ENCODE assay signal across 8 mouse cellular contexts in the genomic region with DNA sequence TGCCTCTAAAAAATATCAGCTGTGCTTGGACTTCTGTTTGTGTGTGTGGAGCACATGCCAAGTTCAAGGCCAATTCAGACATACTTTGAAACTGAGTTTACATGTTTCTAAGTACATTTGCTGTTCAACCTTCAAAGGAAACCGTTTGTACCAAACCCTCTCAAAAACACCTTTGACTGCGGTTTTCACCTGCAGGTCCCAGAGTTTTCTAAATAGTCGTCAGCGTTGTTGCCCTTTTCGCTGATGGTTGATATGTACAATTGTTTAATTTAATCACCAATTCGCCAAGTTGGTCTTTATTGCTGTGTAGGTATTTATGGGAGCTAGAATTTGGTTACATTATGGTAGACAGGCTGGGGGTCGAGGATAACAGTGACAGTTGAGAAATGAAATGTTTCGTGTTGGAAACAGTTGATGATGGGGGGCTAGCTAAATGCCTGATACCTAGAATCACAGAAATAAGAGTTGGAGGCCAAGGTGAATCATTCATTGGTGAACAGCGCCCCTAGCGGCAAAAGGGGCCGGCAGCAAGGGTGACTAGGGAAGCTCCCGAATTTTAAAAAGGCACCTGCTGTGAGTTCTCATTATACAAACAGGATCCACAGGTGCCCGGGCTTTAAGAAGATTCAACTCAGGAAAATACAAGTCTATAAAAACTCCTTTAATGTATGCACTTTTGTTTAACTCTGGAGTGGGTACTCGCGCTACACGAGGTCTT. TPM values are rescaled to one million over a fixed set of nuclear protein-coding genes. Genes with fewer than 3 reads are reported as not detected.
A peak's percentile ranks its signal among the peaks of the same experiment; 100 is the strongest.
DNase-seq lines count a peak whose midpoint lies in the region; ATAC-seq lines count a peak whose summit lies in the region.

No protein-coding gene starts in this region.

- ATAC-seq in embryonic facial prominence, embryonic 12.5 days (ENCODE audit: insufficient number of reproducible peaks, insufficient read depth, low FRiP score, low TSS enrichment), result no peak
- no peak for ATAC-seq in inflammation-experienced regulatory T-cells, adult 6 months

- WGBS in embryonic facial prominence, embryonic 12.5 days, result 28% methylated on average over 16 of the region's 16 CpGs

- peak overlapping the region; percentile 99 for H3K4me2 ChIP-seq in embryonic facial prominence, embryonic 12.5 days (replicated peaks)

- no peaks in the 10 kb centered on the region for H3K9me3 ChIP-seq in embryonic facial prominence, embryonic 12.5 days

- intact Hi-C loops in left cerebral cortex, postnatal 36 days (cut with DNase I), result loop anchor here (2.0 to 10.0 kb wide), 4 partner anchors 124 to 367 kb away; no protein-coding TSS in a partner anchor

- no peak overlapping the region for H3K9ac ChIP-seq in embryonic facial prominence, embryonic 12.5 days

- no peaks in the 10 kb centered on the region for H3K36me3 ChIP-seq in embryonic facial prominence, embryonic 12.5 days

- no peak overlapping the region for H3K27ac ChIP-seq in embryonic facial prominence, embryonic 12.5 days

- peaks cover 30% of the 10 kb centered on the region for H3K27me3 ChIP-seq in embryonic facial prominence, embryonic 12.5 days

- peak overlapping the region; percentile 67 for H3K4me3 ChIP-seq in embryonic facial prominence, embryonic 12.5 days

- H3K4me1 ChIP-seq in embryonic facial prominence, embryonic 12.5 days, result peaks cover 20% of the 10 kb centered on the region

- DNase-seq in brain, adult 2 months (ENCODE audit: low read depth, low spot score), result peak; percentile 81
- DNase-seq in heart, adult 18-20 months, result peak; percentile 66 to 93
- peak; percentile 84 for DNase-seq in kidney, adult 18-20 months
- peak; percentile 78 to 81 for DNase-seq in left cerebral cortex, postnatal 36 days (ENCODE audit: low spot score in 2 of 2)
- peak; percentile 76 for DNase-seq in mesoderm, embryonic 11.5 days (ENCODE audit: low read depth, low spot score)
- peak; percentile 51 to 72 for DNase-seq in right cerebral cortex, postnatal 36 days (ENCODE audit: low spot score in 2 of 2)

RNA-seq across cellular contexts. Expression of a gene that starts 8.3 kb away (rescaled TPM):
- polyA plus RNA-seq in embryonic facial prominence, embryonic 12.5 days (2016; fragmentation: Nextera tagmentation; extraction: Ambion mirVana), result 4.7 and 4.8 TPM in 2 replicates
- total RNA-seq in heart, adult 18-20 months (2021), result 1 to 10 TPM in 1 of 2 experiments, under 1 TPM in 1; 0.42 to 2.1 TPM
- 1 to 10 TPM; 4.0 to 7.6 TPM for total RNA-seq in left cerebral cortex, postnatal 36 days (2021)
- 1 to 10 TPM in 2 of 3 experiments, under 1 TPM in 1; 0.87 to 2.3 (median 1.6) TPM for polyA plus RNA-seq in inflammation-experienced regulatory T-cells, adult 6 months (2017; shearing (Covaris generic))
